Mouse (Mus musculus) kidney, adult 2 months (tissue): ENCODE data around the gene Spata31d1d.

ENCODE experiments used
- CTCF ChIP-seq: fragments of 200-500 bp; conservative IDR thresholded peaks from 2 replicates; pipeline ENCODE4 v1.5.1; 2011; ENCODE audit warnings: low read depth, mild to moderate bottlenecking, control low read depth, low read length, moderate library complexity, mixed read lengths; ENCODE audit not compliant: insufficient read depth, insufficient read length
- POLR2A ChIP-seq: fragments of 200-500 bp; IDR thresholded peaks from one replicate; pipeline ENCODE4 v1.6.1; 2011; ENCODE audit warnings: low read depth, low read length, control low read depth

- TF ChIP-seq CTCF (0 out of 2 replicates have a peak, but pooled peaks have one; percentile 3), POLR2A (no peak)
Measured at GRCm38 (mm10) chr13:59770164-59770562, 38.6 kb upstream of the Spata31d1d start.
